In the genomic region with DNA sequence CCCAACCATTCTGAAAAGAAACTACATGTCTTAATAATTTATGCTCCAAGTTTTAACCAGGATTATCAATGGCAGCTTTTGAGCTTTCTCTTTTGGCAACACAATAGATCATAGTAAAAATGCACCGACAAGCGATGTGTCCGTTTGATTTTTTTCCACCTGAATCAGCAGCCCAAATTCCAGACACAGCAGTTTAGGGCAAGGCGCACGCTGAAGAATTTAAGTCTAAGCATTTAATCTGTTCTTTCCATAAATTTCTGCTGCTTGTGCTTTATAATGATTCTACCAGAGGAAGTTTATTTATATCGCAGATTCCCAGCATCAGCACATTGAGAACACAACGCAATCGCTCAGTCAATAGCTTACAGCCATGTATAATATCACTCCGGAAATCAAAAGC, we compare ENCODE assay signal across 8 mouse cellular contexts.
DNase-seq lines count a peak whose midpoint lies in the region; ATAC-seq and TF ChIP-seq lines count a peak whose summit lies in the region.

No protein-coding gene starts in this region.

- WGBS in heart, embryonic 13.5 days: 58% methylated on average over 9 of the region's 9 CpGs
- WGBS in hindbrain, embryonic 13.5 days: 47% methylated on average over 9 of the region's 9 CpGs
- 51% methylated on average over 9 of the region's 9 CpGs for WGBS in liver, postnatal 0 days (ENCODE audit: insufficient replicate concordance)

- H3K4me1 ChIP-seq in heart, embryonic 13.5 days: peaks cover 14% of the 10 kb centered on the region
- peaks cover 10% of the 10 kb centered on the region for H3K4me1 ChIP-seq in cortical plate, adult 2 months (ENCODE audit: control insufficient read depth, insufficient read depth, low read length)
- H3K4me1 ChIP-seq in hindbrain, embryonic 13.5 days (replicated peaks): peaks cover 51% of the 10 kb centered on the region
- H3K4me1 ChIP-seq in liver, postnatal 0 days (ENCODE audit: insufficient read depth): no peaks in the 10 kb centered on the region

- no peak overlapping the region for H3K27ac ChIP-seq in heart, embryonic 13.5 days (replicated peaks)
- H3K27ac ChIP-seq in cortical plate, adult 2 months (ENCODE audit: insufficient read depth, low read length): no peak overlapping the region; the same call in 1 of the 2 replicates
- H3K27ac ChIP-seq in hindbrain, embryonic 13.5 days: no peak overlapping the region; the same call in 1 of the 2 replicates
- H3K27ac ChIP-seq in liver, postnatal 0 days (ENCODE audit: low read depth): no peak overlapping the region

- no peak overlapping the region for H3K9ac ChIP-seq in heart, embryonic 13.5 days
- H3K9ac ChIP-seq in hindbrain, embryonic 13.5 days: no peak overlapping the region
- H3K9ac ChIP-seq in liver, postnatal 0 days (replicated peaks): no peak overlapping the region

- TF ChIP-seq EP300 in liver, postnatal 0 days (IDR thresholded peaks at IDR 0.05; ENCODE audit: low read depth): no peak

- H3K27me3 ChIP-seq in heart, embryonic 13.5 days (replicated peaks): no peaks in the 10 kb centered on the region; the same call in 1 of the 2 replicates
- no peaks in the 10 kb centered on the region for H3K27me3 ChIP-seq in hindbrain, embryonic 13.5 days
- no peaks in the 10 kb centered on the region for H3K27me3 ChIP-seq in liver, postnatal 0 days (ENCODE audit: insufficient read depth, low read length)

- no peak for ATAC-seq in heart, embryonic 13.5 days (ENCODE audit: extremely low read depth, insufficient number of reproducible peaks, low FRiP score, low TSS enrichment)
- 0 out of 2 replicates have a peak, but pooled peaks have one; percentile 13 for ATAC-seq in hindbrain, embryonic 13.5 days (ENCODE audit: low FRiP score)
- no peak for ATAC-seq in liver, postnatal 0 days
- no peak for ATAC-seq in inflammation-experienced regulatory T-cells, adult 6 months
- no peak for ATAC-seq in erythroid progenitor cell, adult 5-6 weeks (replicated peaks; ENCODE audit: low FRiP score, poor library complexity, severe bottlenecking)

- no peak for TF ChIP-seq POLR2A in cortical plate, adult 2 months (IDR thresholded peaks at IDR 0.05; ENCODE audit: extremely low read depth, insufficient read depth, low read length)

- no peaks in the 10 kb centered on the region for H3K36me3 ChIP-seq in heart, embryonic 13.5 days
- peaks cover 13% of the 10 kb centered on the region for H3K36me3 ChIP-seq in hindbrain, embryonic 13.5 days
- H3K36me3 ChIP-seq in liver, postnatal 0 days (replicated peaks; ENCODE audit: insufficient read depth, low read length): no peaks in the 10 kb centered on the region

- no peak for TF ChIP-seq CTCF in cortical plate, adult 2 months (IDR thresholded peaks at IDR 0.05; ENCODE audit: extremely low read depth, insufficient read depth, low read length)
- TF ChIP-seq CTCF in liver, postnatal 0 days (IDR thresholded peaks at IDR 0.05; ENCODE audit: low read depth): no peak

- no peaks in the 10 kb centered on the region for H3K9me3 ChIP-seq in heart, embryonic 13.5 days
- no peaks in the 10 kb centered on the region for H3K9me3 ChIP-seq in hindbrain, embryonic 13.5 days
- H3K9me3 ChIP-seq in liver, postnatal 0 days (ENCODE audit: low read length): no peaks in the 10 kb centered on the region

- no peak for DNase-seq in heart, adult 18-20 months
- no peak for DNase-seq in liver, postnatal 0 days
- DNase-seq in frontal cortex, postnatal 36 days (ENCODE audit: low spot score in 2 of 2): no peak

- peak overlapping the region; percentile 66 for H3K4me2 ChIP-seq in heart, embryonic 13.5 days
- peak overlapping the region; percentile 45 for H3K4me2 ChIP-seq in hindbrain, embryonic 13.5 days
- H3K4me2 ChIP-seq in liver, postnatal 0 days (ENCODE audit: low read depth, low read length): peak overlapping the region; percentile 34; the same call in 1 of the 2 replicates

- peak overlapping the region; percentile 39 for H3K4me3 ChIP-seq in heart, embryonic 13.5 days
- H3K4me3 ChIP-seq in cortical plate, adult 2 months (ENCODE audit: insufficient read depth, low read length): peak overlapping the region; percentile 21
- peak overlapping the region; percentile 22 for H3K4me3 ChIP-seq in hindbrain, embryonic 13.5 days
- no peak overlapping the region for H3K4me3 ChIP-seq in liver, postnatal 0 days (ENCODE audit: low read depth, low read length)
